Mouse (Mus musculus): ENCODE results near the gene Gtdc1.

DNA sequence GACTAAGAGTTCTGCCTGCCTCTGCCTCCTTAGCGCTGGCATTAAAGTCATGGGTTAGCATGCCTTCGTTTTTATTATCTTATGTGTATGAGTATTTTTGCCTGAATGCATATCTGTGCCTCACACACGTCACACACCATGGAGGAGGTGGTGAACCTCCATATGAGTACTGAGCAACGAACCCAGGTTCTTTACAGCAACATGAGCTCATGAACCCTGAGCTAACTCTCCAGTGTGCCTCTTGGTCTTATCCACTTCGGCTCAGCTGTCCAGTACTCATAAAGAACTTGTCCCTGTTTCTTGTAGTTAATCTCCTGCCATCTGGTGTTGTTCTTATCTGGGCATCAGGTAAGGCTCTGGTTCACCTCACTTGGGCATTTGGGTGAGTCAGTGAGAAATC lies 35.2 kb upstream of the Gtdc1 start:
- TF ChIP-seq CTCF (IDR thresholded peaks at IDR 0.05; ENCODE audit: low read depth, low read length): no peak
- TF ChIP-seq POLR2A (IDR thresholded peaks at IDR 0.05; ENCODE audit: extremely low read depth, insufficient read depth, low read length): no peak
